Mouse (Mus musculus) ZHBTc4 (cell line): ENCODE data around the gene Hoxc4.

ENCODE experiments used
- DNase-seq: peaks from one replicate; pipeline ENCODE4 v3.0.0-alpha.2; 2011; ENCODE audit warnings: low read depth, low spot score

Gene Hoxc4

DNA sequence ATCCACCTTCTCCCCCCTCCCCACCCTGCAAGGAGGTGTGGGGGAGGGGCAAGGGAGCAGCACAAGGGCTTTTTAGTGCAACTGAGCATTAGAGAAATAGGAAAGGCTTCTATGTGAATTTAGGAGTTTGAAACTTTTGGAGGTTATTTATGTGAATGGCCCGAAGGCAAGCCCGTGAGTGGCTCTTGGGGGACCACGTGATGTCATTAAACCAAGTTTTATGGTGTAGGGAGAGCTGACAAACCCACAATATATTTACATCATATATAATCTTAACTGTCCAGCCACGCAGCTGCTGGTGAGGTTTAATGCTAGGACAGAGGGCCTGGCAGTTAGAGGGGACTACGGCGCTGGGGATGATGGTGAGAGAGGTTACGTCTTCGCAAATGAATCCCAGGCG, at the start of gene Hoxc4:
TSS of gene Hoxc4 (plus strand) at position 299 of the 400 bp plus-strand sequence.
- no peak for DNase-seq

DNA sequence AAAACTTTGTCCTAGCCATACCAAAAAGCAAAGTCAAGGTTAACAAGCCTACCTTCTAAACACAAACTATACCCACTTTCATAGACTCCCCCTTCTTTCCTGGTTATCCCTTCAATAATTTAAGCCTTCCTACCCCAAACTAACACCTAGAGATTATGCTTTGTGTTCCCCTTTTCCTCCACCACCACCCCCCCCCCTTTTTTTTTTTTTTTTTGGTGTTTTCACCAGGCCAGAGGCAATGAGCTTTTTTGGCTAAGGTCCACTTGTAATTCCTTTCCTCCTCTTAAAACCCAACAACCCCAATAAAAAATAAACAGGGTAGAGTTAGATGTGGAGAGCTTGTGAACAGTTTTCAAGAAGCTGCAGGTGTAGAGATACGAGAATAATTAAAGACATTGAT, 49.4 kb upstream of the Hoxc4 start:
- no peak for DNase-seq

- no peak for DNase-seq
Observed at GRCm38 (mm10) chr15:102970740-102971139, 48.0 kb upstream of the Hoxc4 start.

- no peak for DNase-seq
Observed at GRCm38 (mm10) chr15:102972254-102972653, 46.5 kb upstream of the Hoxc4 start.

DNA sequence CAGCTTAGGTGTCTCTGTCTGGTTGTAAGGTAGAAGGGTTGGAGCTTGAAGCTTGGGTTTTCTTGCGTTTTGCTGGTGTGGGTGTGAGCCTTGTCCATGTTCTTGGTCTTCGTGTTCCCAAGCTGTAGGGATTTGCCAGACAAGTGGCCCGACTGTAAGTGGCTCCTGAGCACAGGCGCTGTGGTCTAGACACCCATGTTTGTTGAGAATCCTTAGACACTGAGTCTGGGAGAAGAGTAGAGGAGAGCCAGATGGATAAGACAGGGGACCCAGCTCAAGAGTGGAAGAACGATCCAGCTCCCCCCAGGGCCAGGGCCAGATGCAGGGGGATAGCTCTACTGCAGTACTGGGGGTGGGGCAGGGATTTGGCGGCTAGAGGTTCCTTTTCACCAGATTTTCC, 46.0 kb upstream of the Hoxc4 start:
- no peak for DNase-seq

- no peak for DNase-seq
Observed at GRCm38 (mm10) chr15:102975034-102975433, 43.7 kb upstream of the Hoxc4 start.

DNA sequence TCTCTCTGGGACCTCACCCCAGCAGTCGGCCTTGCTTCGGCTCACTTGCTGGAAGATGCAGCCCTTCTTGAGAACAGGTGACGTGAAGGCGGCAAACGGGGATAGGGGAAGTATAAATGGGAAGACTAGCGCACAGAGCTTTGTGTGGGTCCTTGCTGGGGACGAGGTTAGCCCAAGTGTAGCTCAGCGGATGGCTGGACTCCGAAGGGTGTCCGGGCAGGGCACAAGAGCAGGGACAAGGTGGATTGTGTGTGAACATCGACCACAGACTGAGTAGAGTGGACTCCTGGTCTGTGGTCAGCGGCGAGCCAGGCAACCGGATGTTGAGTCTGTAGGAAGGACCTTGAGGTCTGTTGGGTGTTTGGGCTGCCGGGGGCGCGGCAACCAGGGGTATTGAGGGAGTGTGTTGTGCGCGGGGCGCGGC, 43.0 kb upstream of the Hoxc4 start:
- DNase-seq: peak; percentile 63

DNA sequence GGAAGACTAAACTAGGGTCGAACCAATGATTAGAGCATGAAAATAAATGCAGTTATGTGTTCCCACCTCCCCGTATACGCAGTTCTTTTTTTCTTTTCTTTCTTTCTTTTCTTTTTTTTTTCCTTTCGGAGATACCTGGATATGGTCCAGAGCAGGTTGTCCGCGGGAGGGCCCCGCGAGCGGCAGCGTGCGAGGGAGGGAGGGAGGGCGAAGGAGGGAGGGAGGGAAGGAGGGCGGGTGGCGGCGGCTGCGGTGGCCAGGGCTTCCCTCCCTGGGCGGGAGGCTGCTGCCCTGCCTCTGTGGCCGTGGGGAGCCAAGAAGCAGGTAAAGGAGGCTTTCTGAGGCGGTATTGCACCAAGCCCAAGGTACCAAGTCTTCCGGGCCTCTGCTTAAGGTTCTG, 42.6 kb upstream of the Hoxc4 start, which contains the start of gene Hoxc9:
TSS of gene Hoxc9 (plus strand) at position 269 of the 400 bp plus-strand sequence.
- peak; percentile 54 for DNase-seq

GRCm38 (mm10) chr15:102976631-102977422, 41.9 kb upstream of the Hoxc4 start:
- peak; percentile 72 for DNase-seq

DNA sequence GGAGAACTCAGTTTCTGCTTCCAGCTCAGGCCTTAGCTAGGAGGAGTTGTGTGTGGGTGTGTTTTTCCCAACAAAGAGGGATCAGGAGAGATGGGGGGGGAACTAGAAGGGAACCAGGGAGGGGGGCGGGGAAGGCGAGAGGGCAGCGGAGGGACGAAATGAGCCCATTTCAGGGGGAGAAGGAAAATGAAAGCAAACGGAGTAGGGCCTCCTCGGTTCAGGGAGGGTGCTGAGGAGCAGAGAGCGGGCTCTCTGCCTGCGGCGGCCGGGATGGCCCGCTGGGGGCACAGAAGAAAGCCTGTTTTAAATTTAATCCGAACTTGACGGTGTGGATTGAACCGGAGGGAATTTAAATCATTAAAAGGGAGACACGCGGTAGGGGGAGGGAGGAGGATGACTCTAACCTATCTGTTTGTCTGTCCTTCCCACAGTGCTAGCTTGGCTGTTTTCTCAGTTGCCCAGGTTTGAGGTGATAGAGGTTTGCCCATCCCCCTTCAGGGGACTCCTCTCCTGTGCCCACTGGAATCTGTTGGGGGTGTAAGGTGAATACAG, 41.2 kb upstream of the Hoxc4 start:
- DNase-seq: no peak

DNA sequence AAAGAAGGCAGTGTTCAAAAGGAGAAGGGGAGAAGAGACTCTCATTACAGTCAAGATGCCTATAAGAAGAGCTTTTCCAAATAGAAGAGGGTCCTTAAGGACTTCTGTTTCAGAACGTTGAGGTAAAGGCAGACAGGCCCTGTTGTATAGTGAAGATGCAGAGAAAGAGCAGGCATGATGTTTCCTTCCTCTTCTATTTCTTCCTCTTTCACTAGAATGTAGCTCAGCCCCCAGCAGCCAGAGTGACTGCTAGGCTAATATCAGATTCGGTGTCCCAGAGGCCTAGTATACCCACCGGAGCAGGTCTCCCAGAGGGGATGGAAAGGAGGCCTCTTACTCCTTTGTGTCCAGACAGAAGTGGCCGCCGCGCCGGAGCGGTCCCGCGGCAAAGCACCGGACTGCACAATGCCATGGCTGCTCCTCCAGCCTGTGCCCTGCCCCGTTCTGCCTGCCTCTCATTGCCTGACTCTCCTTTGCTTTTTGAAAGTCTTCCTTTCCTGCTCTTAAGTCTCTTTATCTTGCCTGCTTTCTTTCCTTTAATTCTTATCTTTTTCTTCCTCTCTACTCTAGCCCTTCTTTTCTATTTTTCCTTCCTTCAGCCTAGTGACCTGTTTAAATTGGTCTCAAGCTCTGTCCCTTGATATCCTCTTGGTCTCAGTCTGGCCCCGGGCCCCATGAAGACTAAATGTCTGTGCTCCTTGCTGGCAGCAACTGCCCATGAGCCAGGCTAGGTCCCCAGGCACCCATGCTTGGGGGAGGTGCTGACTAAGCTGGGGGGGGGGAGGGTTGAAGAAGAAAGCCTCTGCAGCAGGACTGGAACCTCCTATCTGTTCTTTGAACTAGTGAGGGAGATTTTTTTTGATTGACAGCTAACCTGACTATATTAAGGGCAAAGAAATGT, 39.9 kb upstream of the Hoxc4 start:
- no peak for DNase-seq

DNA sequence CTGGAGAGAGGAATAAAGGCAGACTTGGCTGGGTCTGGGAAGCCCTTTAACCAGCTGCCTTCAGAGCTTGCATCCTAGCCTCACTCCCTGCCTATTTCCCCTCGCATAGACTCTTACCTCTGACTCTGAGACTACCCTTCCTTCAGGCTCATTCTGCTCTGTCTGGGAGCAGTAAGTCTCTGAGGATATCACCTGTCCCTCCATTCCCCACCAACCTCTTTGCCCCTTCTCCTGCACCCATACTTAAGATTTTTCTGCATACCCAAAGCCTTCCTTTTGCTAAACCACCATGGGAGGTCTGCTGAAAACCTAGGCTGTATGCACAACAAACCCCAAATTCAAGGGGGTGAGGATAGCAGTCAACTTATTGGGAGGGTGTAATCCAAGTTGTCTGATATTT, 38.8 kb upstream of the Hoxc4 start:
- no peak for DNase-seq

DNA sequence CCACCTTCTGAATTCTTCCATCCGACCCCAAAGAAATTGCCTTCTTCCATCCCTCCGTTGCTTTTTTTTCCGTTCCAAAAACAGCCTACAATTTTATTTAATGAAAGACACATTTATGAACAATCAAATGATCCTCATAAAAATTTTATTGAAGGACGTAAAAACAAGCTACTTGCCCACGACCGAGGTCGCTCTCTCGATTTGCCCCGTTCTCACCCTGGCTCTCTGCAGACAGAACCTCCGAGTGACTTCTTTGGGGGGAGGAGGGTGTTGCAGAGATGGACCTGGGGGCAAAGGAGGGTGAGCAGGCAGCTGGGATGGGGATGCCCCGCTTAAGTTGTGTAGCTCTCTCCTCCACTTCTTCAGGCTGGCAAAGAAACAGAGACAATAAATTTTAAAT, 38.4 kb upstream of the Hoxc4 start:
- no peak for DNase-seq

DNA sequence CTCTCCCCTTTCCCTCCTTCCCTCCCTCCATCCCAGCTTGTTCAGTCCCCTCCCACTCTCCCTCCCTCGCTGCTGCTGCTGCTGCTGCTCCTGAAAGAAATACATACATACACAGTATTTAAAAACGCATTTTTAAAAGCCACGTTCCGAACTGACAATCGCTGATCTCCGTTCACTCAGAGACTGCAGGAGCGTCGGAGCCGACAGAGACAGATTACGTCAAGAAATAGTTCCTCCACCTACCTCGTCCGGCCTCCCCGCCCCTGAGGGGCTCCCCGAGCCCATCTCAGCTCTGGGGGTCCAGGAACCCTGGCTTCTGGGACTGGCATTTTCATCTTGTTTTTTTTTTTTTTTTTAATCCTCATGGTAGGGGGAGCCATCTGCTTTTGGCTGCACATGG, 37.8 kb upstream of the Hoxc4 start:
- peak; percentile 53 for DNase-seq

DNA sequence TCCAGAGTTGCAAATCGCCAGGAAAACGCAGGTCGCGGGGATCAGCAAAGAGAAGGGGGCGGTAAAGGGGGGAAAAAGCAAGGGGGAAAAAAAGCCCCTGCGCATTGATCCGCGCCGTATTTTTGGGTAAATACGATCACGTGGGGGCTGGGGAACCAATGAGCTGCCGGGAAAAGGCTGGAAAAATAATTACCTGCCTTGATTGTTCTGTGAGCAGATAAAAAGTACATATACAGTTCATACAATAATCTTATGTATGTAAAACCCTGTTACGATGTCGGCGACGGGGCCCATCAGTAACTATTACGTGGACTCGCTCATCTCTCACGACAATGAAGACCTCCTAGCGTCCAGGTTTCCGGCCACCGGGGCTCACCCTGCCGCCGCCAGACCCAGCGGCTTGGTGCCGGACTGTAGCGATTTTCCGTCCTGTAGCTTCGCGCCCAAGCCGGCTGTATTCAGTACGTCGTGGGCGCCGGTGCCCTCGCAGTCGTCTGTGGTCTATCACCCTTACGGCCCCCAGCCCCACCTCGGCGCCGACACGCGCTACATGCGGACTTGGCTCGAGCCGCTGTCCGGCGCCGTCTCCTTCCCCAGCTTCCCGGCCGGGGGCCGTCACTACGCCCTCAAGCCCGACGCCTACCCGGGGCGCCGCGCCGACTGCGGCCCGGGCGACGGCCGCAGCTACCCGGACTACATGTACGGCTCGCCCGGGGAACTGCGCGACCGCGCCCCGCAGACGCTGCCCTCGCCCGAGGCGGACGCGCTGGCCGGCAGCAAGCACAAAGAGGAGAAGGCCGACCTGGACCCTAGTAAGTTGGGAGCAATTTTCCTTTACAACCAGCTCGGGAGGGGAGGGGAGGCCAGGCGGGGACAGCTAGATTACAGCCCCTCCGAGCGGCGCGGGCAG, 37.1 kb upstream of the Hoxc4 start:
- DNase-seq: peak; percentile 85

GRCm38 (mm10) chr15:102983716-102984115, 35.0 kb upstream of the Hoxc4 start:
- DNase-seq: no peak

- no peak for DNase-seq
Observed at GRCm38 (mm10) chr15:102984521-102984920, 34.2 kb upstream of the Hoxc4 start.

GRCm38 (mm10) chr15:102984925-102985324, 33.8 kb upstream of the Hoxc4 start:
- no peak for DNase-seq

DNA sequence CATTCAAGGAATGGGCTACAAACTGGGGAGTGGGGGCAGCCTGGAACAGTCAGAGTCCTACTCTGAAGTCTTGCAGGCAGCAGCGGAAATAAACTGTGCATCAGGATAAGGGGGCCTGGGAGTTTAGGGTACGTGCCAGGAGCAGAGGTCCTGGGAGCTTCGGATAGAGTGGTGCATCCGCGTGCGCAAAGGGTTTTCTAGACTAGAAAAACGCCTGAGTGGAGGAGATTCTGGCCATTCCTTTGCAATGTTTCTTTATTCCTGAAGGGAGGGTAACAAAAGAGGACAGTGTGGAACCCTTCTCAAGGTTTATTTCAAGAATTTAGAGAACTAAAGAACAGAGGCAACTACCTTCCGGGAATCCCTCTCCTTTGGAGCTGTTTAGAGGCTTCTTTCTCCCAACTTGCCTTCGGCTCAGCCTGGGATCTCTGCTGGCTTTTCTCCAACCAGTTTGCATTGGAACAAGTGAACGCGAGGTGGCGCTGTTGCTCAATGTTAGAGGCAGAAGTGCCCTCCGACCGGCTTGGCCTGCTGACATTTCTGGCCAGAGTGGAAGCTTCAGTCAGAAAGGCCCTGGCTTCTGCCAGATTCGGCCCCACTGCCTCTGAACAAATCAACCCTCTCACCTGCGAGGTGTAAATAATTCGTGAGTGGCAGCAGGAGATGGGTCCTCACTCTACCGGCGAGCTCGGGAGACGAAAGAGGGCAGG, 31.5 kb upstream of the Hoxc4 start:
- DNase-seq: peak; percentile 93

GRCm38 (mm10) chr15:102988078-102988477, 30.7 kb upstream of the Hoxc4 start:
- DNase-seq: no peak
